Mouse (Mus musculus): ENCODE measurements around the gene Wars. TPM values are rescaled to one million over a fixed set of nuclear protein-coding genes. Genes with fewer than 3 reads are reported as not detected.
A peak's percentile ranks its signal among the peaks of the same experiment; 100 is the strongest.

The Wars gene
- polyA plus RNA-seq, 2 experiments = 19.4 to 27.8 TPM

GRCm38 (mm10) chr12:108835208-108835839, 58.6 kb downstream of the Wars start:
- 6% methylated on average over 49 of the region's 51 CpGs for WGBS (ENCODE audit: insufficient replicate concordance)
- TF ChIP-seq CTCF (IDR thresholded peaks at IDR 0.05; ENCODE audit: low read depth) (no peak; the same call in 1 of the 2 replicates), EP300 (IDR thresholded peaks at IDR 0.05; ENCODE audit: low read depth) (no peak)
- Histone ChIP-seq H3K4me1 (replicated peaks; ENCODE audit: control insufficient read depth in 2 of 2, insufficient read depth in 2 of 2, low read length in 1 of 2) (peaks cover 6 to 12% of the 10 kb centered on the region in 2 experiments), H3K9me3 (ENCODE audit: control insufficient read depth, low read length) (no peaks in the 10 kb centered on the region), H3K4me3 (ENCODE audit: insufficient read depth in 1 of 2, low read depth in 2 of 2, low read length in 2 of 2) (peak overlapping the region; percentile 41 to 60), H3K27ac (no peak overlapping the region), H3K36me3 (replicated peaks; ENCODE audit: control insufficient read depth, insufficient read depth, low read depth) (no peaks in the 10 kb centered on the region), H3K4me2 (ENCODE audit: low read depth) (peak overlapping the region; percentile 82), H3K9ac (replicated peaks) (peak overlapping the region; percentile 25), H3K27me3 (ENCODE audit: control insufficient read depth, insufficient read depth, low read length) (no peaks in the 10 kb centered on the region)
- DNase-seq (ENCODE audit: low read depth in 3 of 3, low spot score in 3 of 3) = no peak
- peak; percentile 9 for ATAC-seq (ENCODE audit: insufficient read depth)

GRCm38 (mm10) chr12:108834786-108835185, 59.2 kb downstream of the Wars start:
- TF ChIP-seq EP300 (IDR thresholded peaks at IDR 0.05; ENCODE audit: low read depth) = no peak
- TF ChIP-seq CTCF (IDR thresholded peaks at IDR 0.05; ENCODE audit: low read depth) = no peak
- no peak for DNase-seq (ENCODE audit: low read depth in 3 of 3, low spot score in 3 of 3)
- 53% methylated on average over 5 of the region's 5 CpGs for WGBS (ENCODE audit: insufficient replicate concordance)
- no peak for ATAC-seq (ENCODE audit: insufficient read depth)
- H3K9me3 ChIP-seq (ENCODE audit: control insufficient read depth, low read length) = no peaks in the 10 kb centered on the region
- no peak overlapping the region for H3K27ac ChIP-seq
- peak overlapping the region; percentile 41 to 60; a peak in 3 of 4 replicates for H3K4me3 ChIP-seq (ENCODE audit: insufficient read depth in 1 of 2, low read depth in 2 of 2, low read length in 2 of 2)
- no peaks in the 10 kb centered on the region for H3K27me3 ChIP-seq (ENCODE audit: control insufficient read depth, insufficient read depth, low read length)
- no peaks in the 10 kb centered on the region for H3K36me3 ChIP-seq (replicated peaks; ENCODE audit: control insufficient read depth, insufficient read depth, low read depth)
- peak overlapping the region; percentile 82 for H3K4me2 ChIP-seq (ENCODE audit: low read depth)
- H3K4me1 ChIP-seq (replicated peaks; ENCODE audit: control insufficient read depth in 2 of 2, insufficient read depth in 2 of 2, low read length in 1 of 2) = peaks cover 6 to 12% of the 10 kb centered on the region in 2 experiments
- no peak overlapping the region for H3K9ac ChIP-seq (replicated peaks)

GRCm38 (mm10) chr12:108834337-108834736, 59.6 kb downstream of the Wars start:
- Histone ChIP-seq H3K9me3 (ENCODE audit: control insufficient read depth, low read length) (no peaks in the 10 kb centered on the region), H3K9ac (replicated peaks) (no peak overlapping the region), H3K4me3 (ENCODE audit: insufficient read depth in 1 of 2, low read depth in 2 of 2, low read length in 2 of 2) (no peak overlapping the region), H3K27me3 (ENCODE audit: control insufficient read depth, insufficient read depth, low read length) (no peaks in the 10 kb centered on the region), H3K27ac (no peak overlapping the region), H3K4me2 (ENCODE audit: low read depth) (no peak overlapping the region), H3K4me1 (replicated peaks; ENCODE audit: control insufficient read depth in 2 of 2, insufficient read depth in 2 of 2, low read length in 1 of 2) (peaks cover 6 to 12% of the 10 kb centered on the region in 2 experiments), H3K36me3 (replicated peaks; ENCODE audit: control insufficient read depth, insufficient read depth, low read depth) (no peaks in the 10 kb centered on the region)
- WGBS (ENCODE audit: insufficient replicate concordance) = 78% methylated on average over 3 of the region's 3 CpGs
- no peak for ATAC-seq (ENCODE audit: insufficient read depth)
- TF ChIP-seq CTCF (IDR thresholded peaks at IDR 0.05; ENCODE audit: low read depth) (no peak), EP300 (IDR thresholded peaks at IDR 0.05; ENCODE audit: low read depth) (no peak)
- DNase-seq (ENCODE audit: low read depth in 3 of 3, low spot score in 3 of 3) = no peak

GRCm38 (mm10) chr12:108833408-108833807, 60.6 kb downstream of the Wars start:
- Histone ChIP-seq H3K9ac (replicated peaks) (no peak overlapping the region), H3K4me3 (ENCODE audit: insufficient read depth in 1 of 2, low read depth in 2 of 2, low read length in 2 of 2) (no peak overlapping the region), H3K36me3 (replicated peaks; ENCODE audit: control insufficient read depth, insufficient read depth, low read depth) (no peaks in the 10 kb centered on the region), H3K27me3 (ENCODE audit: control insufficient read depth, insufficient read depth, low read length) (no peaks in the 10 kb centered on the region), H3K27ac (no peak overlapping the region), H3K9me3 (ENCODE audit: control insufficient read depth, low read length) (no peaks in the 10 kb centered on the region), H3K4me1 (replicated peaks; ENCODE audit: control insufficient read depth in 2 of 2, insufficient read depth in 2 of 2, low read length in 1 of 2) (peaks cover 6 to 12% of the 10 kb centered on the region in 2 experiments), H3K4me2 (ENCODE audit: low read depth) (no peak overlapping the region)
- 80% methylated on average over 3 of the region's 3 CpGs for WGBS (ENCODE audit: insufficient replicate concordance)
- no peak for DNase-seq (ENCODE audit: low read depth in 3 of 3, low spot score in 3 of 3)
- ATAC-seq (ENCODE audit: insufficient read depth) = no peak
- TF ChIP-seq EP300 (IDR thresholded peaks at IDR 0.05; ENCODE audit: low read depth) (no peak), CTCF (IDR thresholded peaks at IDR 0.05; ENCODE audit: low read depth) (no peak)

- WGBS (ENCODE audit: insufficient replicate concordance) = 79% methylated on average over 8 of the region's 8 CpGs
- Histone ChIP-seq H3K9me3 (ENCODE audit: control insufficient read depth, low read length) (no peaks in the 10 kb centered on the region; the same call in 1 of the 2 replicates), H3K27ac (no peak overlapping the region), H3K4me3 (ENCODE audit: insufficient read depth in 1 of 2, low read depth in 2 of 2, low read length in 2 of 2) (no peak overlapping the region), H3K9ac (replicated peaks) (no peak overlapping the region), H3K4me2 (ENCODE audit: low read depth) (no peak overlapping the region), H3K4me1 (replicated peaks; ENCODE audit: control insufficient read depth in 2 of 2, insufficient read depth in 2 of 2, low read length in 1 of 2) (peaks cover 6 to 12% of the 10 kb centered on the region in 2 experiments), H3K36me3 (replicated peaks; ENCODE audit: control insufficient read depth, insufficient read depth, low read depth) (no peaks in the 10 kb centered on the region), H3K27me3 (ENCODE audit: control insufficient read depth, insufficient read depth, low read length) (no peaks in the 10 kb centered on the region)
- ATAC-seq (ENCODE audit: insufficient read depth) (no peak), DNase-seq (ENCODE audit: low read depth in 3 of 3, low spot score in 3 of 3) (no peak)
- no peak for TF ChIP-seq CTCF (IDR thresholded peaks at IDR 0.05; ENCODE audit: low read depth)
- TF ChIP-seq EP300 (IDR thresholded peaks at IDR 0.05; ENCODE audit: low read depth) = no peak
These were observed 61.1 kb downstream of the Wars start for GRCm38 (mm10) chr12:108832851-108833250.

Measured in liver, embryonic 14.5 days (tissue).